Mouse (Mus musculus) stomach, postnatal 0 days (tissue): Measurements from ENCODE around the gene Ring1. TPM values are rescaled to one million over a fixed set of nuclear protein-coding genes. Genes with fewer than 3 reads are reported as not detected.
"Not testable (repeated sequence)": the region's sequence is repeated elsewhere in the genome, so short reads cannot be mapped to it uniquely, and the experiment has no call there.

ENCODE experiments used
- ATAC-seq: fragments of 200-750 bp; cut with Nextera tagmentation; 2 replicates; pipeline ENCODE4 v1.8.0; 2017; ENCODE audit not compliant: low FRiP score, low TSS enrichment
- DNase-seq: peaks from one replicate; pipeline ENCODE4 v3.0.0-alpha.2; 2016; ENCODE audit warnings: low spot score
- H3K27ac ChIP-seq: fragments of 300-500 bp; sonication (generic); replicated peaks from 2 replicates; pipeline ENCODE4 v1.5.1; 2014; ENCODE audit warnings: mild to moderate bottlenecking, control low read depth
- H3K27me3 ChIP-seq: fragments of 300-500 bp; sonication (generic); 2 replicates; pipeline ENCODE4 v1.6.1; 2014; ENCODE audit warnings: low read length; ENCODE audit not compliant: control insufficient read depth, insufficient read depth
- H3K36me3 ChIP-seq: fragments of 300-500 bp; sonication (generic); 2 replicates; pipeline ENCODE4 v1.6.1; 2014; ENCODE audit warnings: low read length, mixed read lengths; ENCODE audit not compliant: control insufficient read depth, insufficient read depth
- H3K4me1 ChIP-seq: fragments of 300-500 bp; sonication (generic); replicated peaks from 2 replicates; pipeline ENCODE4 v1.6.1; 2014; ENCODE audit warnings: antibody characterized with exemption; ENCODE audit not compliant: control insufficient read depth, insufficient read depth
- H3K4me2 ChIP-seq: fragments of 300-500 bp; sonication (generic); replicated peaks from 2 replicates; pipeline ENCODE4 v1.6.1; 2014; ENCODE audit warnings: low read depth, mild to moderate bottlenecking, control low read depth, moderate library complexity
- H3K4me3 ChIP-seq: fragments of 300-500 bp; sonication (generic); 2 replicates; pipeline ENCODE4 v1.5.1; 2014; ENCODE audit warnings: low read depth, low read length, control low read depth
- H3K9ac ChIP-seq: fragments of 300-500 bp; sonication (generic); 2 replicates; pipeline ENCODE4 v1.6.1; 2014; ENCODE audit warnings: mild to moderate bottlenecking, low read length, control low read depth, mixed read lengths
- H3K9me3 ChIP-seq: fragments of 300-500 bp; sonication (generic); 2 replicates; pipeline ENCODE4 v1.6.1; 2016; ENCODE audit warnings: low read length; ENCODE audit not compliant: control insufficient read depth
- CTCF ChIP-seq: IDR thresholded peaks from 2 replicates; pipeline ENCODE4 v1.5.1; 2016; ENCODE audit warnings: antibody characterized with exemption, low read depth, mild to moderate bottlenecking, moderate library complexity
- EP300 ChIP-seq: optimal IDR thresholded peaks from 2 replicates; pipeline ENCODE3; 2016; ENCODE audit warnings: antibody characterized with exemption
- WGBS: fragments of 180-500 bp; shearing (Covaris S2); extraction: QIAGEN DNeasy Blood & Tissue Kit; methylation state at CpG from one replicate; pipeline ENCODE4 v1.1.7; 2014; 5-methylcytosine and 5-hydroxymethylcytosine counted together
- polyA plus RNA-seq: library from polyadenylated mRNA; unstranded; fragments of >200 nt; fragmentation: Nextera tagmentation; extraction: Ambion mirVana; gene quantifications from 2 replicates; pipeline ENCODE4 v1.2.1, GENCODE M21; 2015

Gene Ring1
- polyA plus RNA-seq, 1 experiment from 2014 or later: 13.3 TPM

- H3K4me3 ChIP-seq: peak within 1 kb of the TSS; percentile 63
- TF ChIP-seq CTCF: 0 out of 2 replicates have a peak, but pooled peaks have one; percentile 10
- TF ChIP-seq EP300: no peak
- H3K9me3 ChIP-seq: no peaks in the 10 kb centered on the region
- H3K27me3 ChIP-seq: no peaks in the 10 kb centered on the region
- 0 out of 2 replicates have a peak, but pooled peaks cover 2% of the 10 kb centered on the region for H3K4me1 ChIP-seq
- no peak within 1 kb of the TSS; the same call in 1 of the 2 replicates for H3K27ac ChIP-seq
- peak within 1 kb of the TSS; percentile 100 for H3K4me2 ChIP-seq
- under 1% methylated on average over 30 of the region's 30 CpGs for WGBS
- no peaks in the 10 kb centered on the region for H3K36me3 ChIP-seq
- DNase-seq: peak; percentile 94
- ATAC-seq: peak; percentile 97
- peak within 1 kb of the TSS; percentile 71 for H3K9ac ChIP-seq
Measured at GRCm38 (mm10) chr17:34000150-34000537, 24.3 kb downstream of the Ring1 start, which contains the start of gene H2-K1. Gene H2-K1 (minus strand): TSS chr17:34000347.

GRCm38 (mm10) chr17:33999341-34000149, 24.9 kb downstream of the Ring1 start:
- Histone ChIP-seq H3K4me3 (peak overlapping the region; percentile 63), H3K27me3 (no peaks in the 10 kb centered on the region), H3K4me2 (peak overlapping the region; percentile 100), H3K27ac (no peak overlapping the region; the same call in 1 of the 2 replicates), H3K4me1 (0 out of 2 replicates have a peak, but pooled peaks cover 2% of the 10 kb centered on the region), H3K9me3 (no peaks in the 10 kb centered on the region), H3K9ac (peak overlapping the region; percentile 71), H3K36me3 (no peaks in the 10 kb centered on the region)
- 2% methylated on average over 81 of the region's 87 CpGs for WGBS
- peak; percentile 62 for DNase-seq
- TF ChIP-seq CTCF (no peak), EP300 (no peak)
- peak; percentile 41 for ATAC-seq

- WGBS: 46% methylated on average over 5 of the region's 5 CpGs
Measured at GRCm38 (mm10) chr17:33998697-33999096, 25.8 kb downstream of the Ring1 start.

GRCm38 (mm10) chr17:33997025-33997424, 27.5 kb downstream of the Ring1 start:
- H3K27me3 ChIP-seq: not testable (repeated sequence)

More at GRCm38 (mm10) chr17:33998697-33999096, 25.8 kb downstream of the Ring1 start:
- H3K4me1 ChIP-seq, DNase-seq, H3K4me3 ChIP-seq, H3K27ac ChIP-seq, H3K36me3 ChIP-seq, ATAC-seq, H3K27me3 ChIP-seq, H3K9ac ChIP-seq, H3K4me2 ChIP-seq, H3K9me3 ChIP-seq: not testable (repeated sequence)

GRCm38 (mm10) chr17:33995651-33996050, 28.8 kb downstream of the Ring1 start:
- TF ChIP-seq CTCF (no peak), EP300 (no peak)
- no peak overlapping the region for H3K27ac ChIP-seq
- no peak overlapping the region for H3K4me2 ChIP-seq
- WGBS: 34% methylated on average over 3 of the region's 3 CpGs
- H3K9ac ChIP-seq: no peak overlapping the region
- no peak for DNase-seq
- no peak overlapping the region for H3K4me3 ChIP-seq
- no peak for ATAC-seq
- H3K4me1 ChIP-seq: 0 out of 2 replicates have a peak, but pooled peaks cover 2% of the 10 kb centered on the region
- no peaks in the 10 kb centered on the region for H3K27me3 ChIP-seq
- H3K36me3 ChIP-seq: no peaks in the 10 kb centered on the region
- H3K9me3 ChIP-seq: no peaks in the 10 kb centered on the region

More at GRCm38 (mm10) chr17:33997025-33997424, 27.5 kb downstream of the Ring1 start:
- DNase-seq, H3K36me3 ChIP-seq, ATAC-seq, H3K27ac ChIP-seq, H3K4me3 ChIP-seq, H3K9ac ChIP-seq, H3K4me1 ChIP-seq, H3K9me3 ChIP-seq, H3K4me2 ChIP-seq: not testable (repeated sequence)
- WGBS: 96% methylated on average over 2 of the region's 2 CpGs

GRCm38 (mm10) chr17:33994959-33995358, 29.5 kb downstream of the Ring1 start:
- H3K4me3 ChIP-seq: no peak overlapping the region
- DNase-seq: no peak
- TF ChIP-seq EP300 (no peak), CTCF (no peak)
- WGBS: 92% methylated on average over 8 of the region's 8 CpGs
- no peaks in the 10 kb centered on the region for H3K36me3 ChIP-seq
- no peak for ATAC-seq
- H3K4me2 ChIP-seq: no peak overlapping the region
- H3K9ac ChIP-seq: no peak overlapping the region
- H3K27me3 ChIP-seq: no peaks in the 10 kb centered on the region
- H3K9me3 ChIP-seq: no peaks in the 10 kb centered on the region
- 0 out of 2 replicates have a peak, but pooled peaks cover 2% of the 10 kb centered on the region for H3K4me1 ChIP-seq
- no peak overlapping the region for H3K27ac ChIP-seq
